Mouse (Mus musculus) erythroblast, embryonic 14.5 days (primary cell): ENCODE data around the gene Tcea3.

Experiments
- GATA1 ChIP-seq: IDR thresholded peaks from 2 replicates; pipeline ENCODE4 v1.6.1; 2012; ENCODE audit warnings: low read length, inconsistent platforms, mixed read lengths
- TAL1 ChIP-seq: IDR thresholded peaks from 3 replicates; pipeline ENCODE4 v1.6.1; 2012; ENCODE audit warnings: low read length, inconsistent platforms, mixed read lengths

DNA sequence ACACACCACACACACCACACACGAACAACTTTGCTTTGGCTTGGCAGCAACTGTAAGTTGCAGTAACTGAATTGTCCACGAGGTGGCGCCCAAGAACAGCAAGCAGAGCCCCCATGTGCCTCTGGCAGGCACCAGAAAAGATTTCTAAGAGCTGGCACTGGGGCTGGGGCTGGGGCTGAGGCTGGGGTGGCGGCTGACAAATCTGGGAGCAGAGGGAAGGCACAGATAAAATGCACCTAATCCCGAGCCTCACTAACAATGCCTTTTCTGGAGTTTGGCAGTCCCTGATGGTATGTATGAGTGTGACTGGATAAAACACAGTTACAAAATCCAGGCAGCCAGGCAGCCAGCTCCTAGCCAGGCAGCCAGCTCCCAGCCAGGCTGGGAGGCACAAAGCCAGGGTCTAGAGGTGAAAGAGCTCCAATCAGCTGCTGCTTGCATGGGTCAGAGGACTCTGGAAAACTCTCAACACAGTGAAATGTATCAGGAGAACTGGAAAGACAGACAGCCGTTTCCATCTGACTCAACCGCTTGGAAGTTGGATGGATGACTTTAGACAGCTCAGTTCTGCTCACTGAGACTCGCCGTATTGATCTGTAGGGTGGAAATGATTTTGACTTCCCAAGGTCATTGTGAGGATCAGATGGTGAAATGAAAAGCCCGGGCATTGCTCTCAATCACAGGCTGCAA, 13.1 kb downstream of the Tcea3 start:
- TF ChIP-seq TAL1 (no peak), GATA1 (no peak)
